Mouse (Mus musculus): ENCODE results near the gene Adipor2. TPM values are rescaled to one million over a fixed set of nuclear protein-coding genes. Genes with fewer than 3 reads are reported as not detected.

Adipor2 gene
- 25.4 TPM for polyA plus RNA-seq (2014; fragmentation: Illumina TruSeq; extraction: RNeasy Lipid Tissue Mini Kit (QIAGEN cat#74804); ENCODE audit: low read depth, low replicate concordance)

GRCm38 (mm10) chr6:119417354-119417753 is at the start of gene Adipor2:
TSS of gene Adipor2 (minus strand) at chr6:119417704.

GRCm38 (mm10) chr6:119330506-119330905 is 87.0 kb downstream of the Adipor2 start, which contains the start of gene Lrtm2:
TSS of gene Lrtm2 (minus strand) at chr6:119330766.

Other genes starting within 250 kb of the Adipor2 start
- gene Dcp1b, start 242.5 kb downstream of the Adipor2 start, polyA plus RNA-seq (2014; fragmentation: Illumina TruSeq; extraction: RNeasy Lipid Tissue Mini Kit (QIAGEN cat#74804); ENCODE audit: low read depth, low replicate concordance), result 40.1 TPM
- gene Cacna1c, start 221.3 kb downstream of the Adipor2 start, polyA plus RNA-seq (2014; fragmentation: Illumina TruSeq; extraction: RNeasy Lipid Tissue Mini Kit (QIAGEN cat#74804); ENCODE audit: low read depth, low replicate concordance), result 0.53 TPM
- 0.04 TPM for gene Cacna2d4, start 181.2 kb downstream of the Adipor2 start, polyA plus RNA-seq (2014; fragmentation: Illumina TruSeq; extraction: RNeasy Lipid Tissue Mini Kit (QIAGEN cat#74804); ENCODE audit: low read depth, low replicate concordance)
- gene Lrtm2, start 86.9 kb downstream of the Adipor2 start, polyA plus RNA-seq (2014; fragmentation: Illumina TruSeq; extraction: RNeasy Lipid Tissue Mini Kit (QIAGEN cat#74804); ENCODE audit: low read depth, low replicate concordance), result not detected
- gene Fbxl14, start 62.0 kb upstream of the Adipor2 start, polyA plus RNA-seq (2014; fragmentation: Illumina TruSeq; extraction: RNeasy Lipid Tissue Mini Kit (QIAGEN cat#74804); ENCODE audit: low read depth, low replicate concordance), result 9.9 TPM
- 0.59 TPM for gene Wnt5b, start 126.6 kb upstream of the Adipor2 start, polyA plus RNA-seq (2014; fragmentation: Illumina TruSeq; extraction: RNeasy Lipid Tissue Mini Kit (QIAGEN cat#74804); ENCODE audit: low read depth, low replicate concordance)

Measured in testis, adult 10 weeks (tissue).